Mouse (Mus musculus): ENCODE data around the gene Eaf1. TPM values are rescaled to one million over a fixed set of nuclear protein-coding genes. Genes with fewer than 3 reads are reported as not detected.

The Eaf1 gene
- polyA plus RNA-seq (2017; shearing (Covaris generic)) = 10 to 100 TPM; 25.4 to 32.0 TPM

DNA sequence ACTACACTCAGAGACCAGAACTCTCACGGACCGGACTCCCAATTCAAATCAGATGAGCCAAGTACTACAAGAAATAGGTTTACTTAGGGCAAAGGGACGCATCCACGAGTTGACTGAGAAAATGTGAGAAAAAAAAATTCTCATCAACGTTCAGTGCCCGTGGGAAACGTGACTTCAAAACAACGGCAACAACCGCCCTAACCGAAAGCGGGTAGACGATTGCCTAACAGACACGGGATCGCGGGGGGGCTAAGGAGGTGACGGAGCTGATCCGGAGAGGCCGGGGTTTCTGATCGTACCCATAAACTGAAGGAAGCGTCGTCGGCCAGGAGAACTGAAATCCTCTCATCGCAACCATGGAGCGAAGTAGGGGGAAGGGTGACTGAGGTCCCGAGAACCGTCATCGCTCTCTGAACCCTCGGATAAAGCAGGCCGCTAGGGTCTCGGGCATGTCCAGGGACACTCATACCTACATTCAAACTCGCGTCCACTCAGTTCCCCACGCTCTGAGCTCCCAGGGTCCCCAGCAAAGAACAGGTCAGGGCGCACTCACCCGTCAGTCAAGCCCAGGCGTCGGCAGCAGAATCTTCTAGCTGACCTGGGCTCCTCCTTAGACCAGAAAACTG, at the start of gene Eaf1:
Eaf1 (plus strand) TSS at position 51 of the 626 bp plus-strand sequence.

GRCm38 (mm10) chr14:31494975-31495455, 816 bp downstream of the Eaf1 start, which contains the start of gene Mettl6:
Mettl6 (minus strand) TSS chr14:31495040.

Other genes starting within 250 kb of the Eaf1 start
- 10 to 100 TPM; 13.2 to 18.1 TPM for gene Phf7, start 243.1 kb upstream of the Eaf1 start, polyA plus RNA-seq (2017; shearing (Covaris generic))
- gene Bap1, start 242.9 kb upstream of the Eaf1 start, polyA plus RNA-seq (2017; shearing (Covaris generic)) = 10 to 100 TPM; 62.0 to 63.5 TPM
- under 1 TPM in 1 of 2 experiments, not detected in 1; 0.06 TPM for gene Dnah1, start 170.5 kb upstream of the Eaf1 start, polyA plus RNA-seq (2017; shearing (Covaris generic))
- 10 to 100 TPM; 51.4 to 57.4 TPM for gene Capn7, start 157.8 kb upstream of the Eaf1 start, polyA plus RNA-seq (2017; shearing (Covaris generic))
- gene Sh3bp5, start 58.3 kb upstream of the Eaf1 start, polyA plus RNA-seq (2017; shearing (Covaris generic)) = 100 to 1,000 TPM in 1 of 2 experiments, 10 to 100 TPM in 1; 50.2 to 124 TPM
- 10 to 100 TPM; 53.0 to 73.7 TPM for gene Mettl6, start 641 bp downstream of the Eaf1 start, polyA plus RNA-seq (2017; shearing (Covaris generic))
- gene Colq, start 96.9 kb downstream of the Eaf1 start, polyA plus RNA-seq (2017; shearing (Covaris generic)) = 10 to 100 TPM; 11.3 to 13.9 TPM
- gene Gm49387, start 146.5 kb downstream of the Eaf1 start, polyA plus RNA-seq (2017; shearing (Covaris generic)) = 1 to 10 TPM in 1 of 2 experiments, not detected in 1; 1.8 TPM
- gene Btd, start 146.6 kb downstream of the Eaf1 start, polyA plus RNA-seq (2017; shearing (Covaris generic)) = 10 to 100 TPM; 19.3 to 24.0 TPM
- gene Hacl1, start 146.9 kb downstream of the Eaf1 start, polyA plus RNA-seq (2017; shearing (Covaris generic)) = 10 to 100 TPM; 24.5 to 25.1 TPM